Mouse (Mus musculus): ENCODE measurements around the gene Tagln2.

- no peak for TF ChIP-seq POLR2A (IDR thresholded peaks at IDR 0.05; ENCODE audit: borderline replicate concordance, control insufficient read depth, low read depth, low read length)
- peak; percentile 95 for TF ChIP-seq CTCF (IDR thresholded peaks at IDR 0.05; ENCODE audit: control insufficient read depth, insufficient read depth, low read length)
Measured at GRCm38 (mm10) chr1:172490261-172490661, 9.6 kb upstream of the Tagln2 start.

Measured in bone marrow, adult 2 months (tissue).